Mouse (Mus musculus) kidney, postnatal 14 days (tissue): ENCODE results near the gene B230104I21Rik.

Experiments used
- DNase-seq: peaks from one replicate; pipeline ENCODE4 v3.0.0; 2022; ENCODE audit warnings: mixed read lengths

Gene B230104I21Rik

GRCm38 (mm10) chr4:154396652-154397301 lies 60.9 kb downstream of the B230104I21Rik start:
- DNase-seq = no peak
